Mouse (Mus musculus): ENCODE measurements around the gene Npy. TPM values are rescaled to one million over a fixed set of nuclear protein-coding genes. Genes with fewer than 3 reads are reported as not detected.

Npy gene
- polyA plus RNA-seq, 1 experiment from 2014 or later, result 1.2 TPM

DNA sequence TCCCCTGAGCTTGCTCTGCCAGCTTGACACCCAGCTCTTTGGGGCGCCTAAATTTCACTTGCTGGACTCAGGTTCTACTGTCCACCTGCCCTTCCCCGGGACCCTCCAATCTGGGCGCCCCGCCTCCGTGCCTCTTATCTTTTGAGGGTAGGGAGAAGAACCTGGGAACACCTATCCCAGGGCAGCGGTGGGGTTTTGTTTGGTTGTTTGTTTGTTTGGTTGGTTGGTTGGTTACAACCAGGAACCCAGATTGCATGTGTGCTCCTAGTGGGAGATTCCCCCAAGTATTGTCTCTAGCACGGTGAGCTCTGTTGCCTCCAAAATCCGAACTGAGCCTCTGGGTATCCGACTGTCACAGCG, 341 bp downstream of the Npy start:
- Histone ChIP-seq H3K27me3 (replicated peaks; ENCODE audit: low read depth, poor library complexity, severe bottlenecking) (peaks cover 92% of the 10 kb centered on the region), H3K36me3 (replicated peaks) (no peaks in the 10 kb centered on the region), H3K4me1 (peaks cover 12% of the 10 kb centered on the region), H3K9me3 (no peaks in the 10 kb centered on the region), H3K27ac (replicated peaks) (no peak overlapping the region), H3K4me3 (peak overlapping the region; percentile 54)
- 1% methylated on average over 10 of the region's 10 CpGs for WGBS
- no peak for DNase-seq (ENCODE audit: low spot score)

DNA sequence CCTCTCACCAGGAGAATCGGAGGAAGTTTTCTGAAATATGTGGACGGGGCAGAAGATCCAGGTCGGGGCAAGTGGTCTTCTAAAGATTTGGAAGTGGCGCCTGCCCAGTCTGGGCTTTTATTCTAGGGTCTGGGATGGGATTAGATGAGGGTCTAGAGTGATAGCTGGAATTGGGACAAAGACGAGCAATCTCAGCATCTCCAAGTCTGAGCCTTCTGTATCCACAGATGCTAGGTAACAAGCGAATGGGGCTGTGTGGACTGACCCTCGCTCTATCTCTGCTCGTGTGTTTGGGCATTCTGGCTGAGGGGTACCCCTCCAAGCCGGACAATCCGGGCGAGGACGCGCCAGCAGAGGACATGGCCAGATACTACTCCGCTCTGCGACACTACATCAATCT, 861 bp downstream of the Npy start:
- DNase-seq (ENCODE audit: low spot score), result peak; percentile 31

DNA sequence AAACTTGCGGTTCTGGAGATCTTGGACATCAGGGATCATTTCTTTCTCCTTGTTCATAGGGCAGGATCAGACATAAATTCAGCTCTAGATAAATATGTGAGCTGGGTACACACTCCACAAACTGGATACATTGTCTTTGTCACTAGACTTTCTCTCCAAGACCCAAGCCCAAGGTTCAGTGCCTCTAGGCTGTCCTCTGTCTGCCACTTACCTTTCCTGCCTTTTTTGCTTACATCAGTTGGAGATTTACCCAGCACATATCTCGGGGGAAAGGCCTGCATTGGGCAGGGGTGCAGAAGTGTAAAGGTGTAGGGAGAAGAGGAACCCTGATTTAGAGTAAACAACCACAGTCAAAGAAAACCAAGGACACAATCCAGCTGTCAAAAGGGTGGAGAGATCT, 1.3 kb downstream of the Npy start:
- DNase-seq (ENCODE audit: low spot score), result no peak
- Histone ChIP-seq H3K27me3 (replicated peaks; ENCODE audit: low read depth, poor library complexity, severe bottlenecking) (peaks cover 87% of the 10 kb centered on the region), H3K36me3 (replicated peaks) (no peaks in the 10 kb centered on the region), H3K4me1 (peaks cover 12% of the 10 kb centered on the region), H3K27ac (replicated peaks) (no peak overlapping the region), H3K4me3 (no peak overlapping the region), H3K9me3 (no peaks in the 10 kb centered on the region)
- 21% methylated on average over 2 of the region's 2 CpGs for WGBS

More for the DNA sequence above, 861 bp downstream of the Npy start:
- no peaks in the 10 kb centered on the region for H3K36me3 ChIP-seq (replicated peaks)
- H3K9me3 ChIP-seq, result no peaks in the 10 kb centered on the region
- WGBS, result 6% methylated on average over 15 of the region's 15 CpGs
- H3K27me3 ChIP-seq (replicated peaks; ENCODE audit: low read depth, poor library complexity, severe bottlenecking), result peaks cover 92% of the 10 kb centered on the region
- no peak overlapping the region for H3K4me3 ChIP-seq
- H3K27ac ChIP-seq (replicated peaks), result no peak overlapping the region
- H3K4me1 ChIP-seq, result peaks cover 12% of the 10 kb centered on the region

DNA sequence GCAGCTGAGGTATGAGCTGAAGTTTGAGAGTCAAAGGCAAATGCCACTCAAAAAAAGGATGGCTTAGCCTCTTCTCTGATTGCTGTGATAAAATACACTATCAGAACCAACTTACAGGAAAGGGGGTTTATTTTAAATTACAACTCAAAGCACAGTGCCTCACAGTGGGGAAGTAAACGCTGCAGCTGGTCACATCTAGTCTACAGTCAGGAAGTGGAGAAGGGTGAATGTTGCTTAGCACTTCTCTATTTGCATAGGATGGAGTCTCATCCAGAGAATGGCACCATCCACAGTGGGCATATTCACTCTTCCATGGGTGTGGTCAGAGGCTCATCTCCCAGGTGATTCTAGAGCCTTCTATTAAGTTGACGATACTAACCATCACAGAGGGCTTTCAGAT, 9.1 kb downstream of the Npy start:
- DNase-seq (ENCODE audit: low spot score), result no peak
- no peak overlapping the region for H3K4me3 ChIP-seq
- 86% methylated on average over 2 of the region's 2 CpGs for WGBS
- H3K27me3 ChIP-seq (replicated peaks; ENCODE audit: low read depth, poor library complexity, severe bottlenecking), result peaks cover 10% of the 10 kb centered on the region
- no peaks in the 10 kb centered on the region for H3K4me1 ChIP-seq
- no peaks in the 10 kb centered on the region for H3K9me3 ChIP-seq
- H3K36me3 ChIP-seq (replicated peaks), result no peaks in the 10 kb centered on the region
- H3K27ac ChIP-seq (replicated peaks), result no peak overlapping the region

DNA sequence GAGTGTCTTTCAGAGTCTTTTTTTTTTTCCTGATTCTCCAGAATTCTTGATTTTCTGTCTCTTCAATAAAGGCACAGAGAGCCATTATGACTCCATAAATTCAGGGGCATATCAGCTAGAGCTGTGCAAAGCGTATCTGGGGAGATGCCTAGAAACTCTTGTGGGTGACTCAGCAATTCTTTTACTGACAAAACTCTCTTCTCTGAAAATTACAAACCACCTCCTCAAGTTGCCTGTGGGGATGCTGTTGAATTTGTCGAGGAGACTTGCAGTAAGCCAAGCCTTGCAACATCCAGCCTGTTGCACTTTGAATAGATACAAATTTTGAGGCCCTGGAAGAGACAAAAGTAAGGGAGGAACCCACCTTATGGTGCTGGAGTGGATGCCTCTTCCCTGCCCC, 34.3 kb downstream of the Npy start:
- Histone ChIP-seq H3K36me3 (replicated peaks) (no peaks in the 10 kb centered on the region), H3K27me3 (replicated peaks; ENCODE audit: low read depth, poor library complexity, severe bottlenecking) (no peaks in the 10 kb centered on the region), H3K9me3 (no peaks in the 10 kb centered on the region), H3K27ac (replicated peaks) (no peak overlapping the region), H3K4me3 (no peak overlapping the region), H3K4me1 (no peaks in the 10 kb centered on the region)
- 69% methylated on average over 2 of the region's 2 CpGs for WGBS
- no peak for DNase-seq (ENCODE audit: low spot score)

DNA sequence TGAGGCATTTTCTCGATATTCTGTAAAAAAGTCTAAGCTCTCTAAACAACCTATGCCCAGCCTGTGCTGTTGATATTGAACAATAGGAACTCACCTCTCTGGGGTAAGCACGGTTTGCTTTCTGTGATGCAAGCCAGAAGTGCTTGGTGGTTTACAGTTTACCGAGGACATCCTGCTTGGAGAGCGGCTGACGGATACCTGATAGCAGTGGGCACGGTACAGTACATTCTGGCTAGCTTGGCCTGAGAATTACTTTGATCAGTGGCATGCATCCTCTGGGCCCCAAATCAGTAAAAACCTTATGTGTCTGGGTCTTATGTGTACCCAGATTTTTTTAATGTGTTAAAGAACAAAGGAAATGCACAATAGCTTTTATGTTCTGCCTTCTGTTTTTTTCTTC, 45.1 kb downstream of the Npy start:
- no peak for DNase-seq (ENCODE audit: low spot score)
- Histone ChIP-seq H3K27me3 (replicated peaks; ENCODE audit: low read depth, poor library complexity, severe bottlenecking) (no peaks in the 10 kb centered on the region), H3K4me1 (no peaks in the 10 kb centered on the region), H3K9me3 (no peaks in the 10 kb centered on the region), H3K4me3 (no peak overlapping the region), H3K36me3 (replicated peaks) (no peaks in the 10 kb centered on the region), H3K27ac (replicated peaks) (no peak overlapping the region)
- WGBS, result 80% methylated on average over 6 of the region's 6 CpGs

DNA sequence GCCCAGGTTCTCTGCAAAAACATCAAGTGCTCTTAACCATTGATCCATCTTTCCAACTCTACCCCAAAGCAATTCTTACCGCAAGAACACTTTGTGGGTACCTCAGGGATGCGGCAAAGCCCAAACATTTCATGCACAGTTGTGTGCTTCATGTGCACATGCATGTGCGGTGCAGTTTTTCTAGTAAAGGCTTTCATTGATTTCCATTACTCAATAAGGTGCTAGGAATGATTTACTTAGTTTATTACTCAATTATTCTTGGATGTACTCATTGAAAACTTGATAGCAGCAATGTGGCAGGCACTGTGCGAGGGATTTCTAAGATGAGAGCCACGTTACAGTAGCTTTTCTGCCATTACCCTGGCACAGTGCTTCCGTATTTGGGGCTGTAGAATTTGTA, 48.6 kb downstream of the Npy start:
- no peaks in the 10 kb centered on the region for H3K36me3 ChIP-seq (replicated peaks)
- 94% methylated on average over 6 of the region's 6 CpGs for WGBS

DNA sequence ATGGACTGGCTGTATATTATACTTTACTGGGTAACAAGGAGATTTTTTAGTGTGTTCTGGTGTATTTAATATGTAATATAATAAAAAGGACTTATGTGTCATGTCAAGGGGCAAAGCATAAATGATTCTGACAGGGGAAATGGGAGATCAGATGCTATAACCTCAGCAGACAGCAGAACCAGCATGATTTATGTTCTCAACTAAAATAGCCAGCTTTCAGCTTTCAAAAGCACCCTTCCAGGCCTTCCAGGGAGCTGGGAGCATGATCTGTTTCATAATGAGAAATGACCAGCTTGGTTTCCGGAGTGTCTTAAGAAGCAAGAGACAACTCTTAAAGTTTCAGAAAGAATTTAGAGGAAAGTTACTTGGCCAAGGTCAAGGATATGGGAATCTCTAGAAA, 51.0 kb downstream of the Npy start:
- DNase-seq (ENCODE audit: low spot score), result no peak
- no peaks in the 10 kb centered on the region for H3K9me3 ChIP-seq
- H3K36me3 ChIP-seq (replicated peaks), result no peaks in the 10 kb centered on the region
- no peaks in the 10 kb centered on the region for H3K4me1 ChIP-seq
- 87% methylated on average over 1 of the region's 1 CpGs for WGBS
- no peaks in the 10 kb centered on the region for H3K27me3 ChIP-seq (replicated peaks; ENCODE audit: low read depth, poor library complexity, severe bottlenecking)
- no peak overlapping the region for H3K27ac ChIP-seq (replicated peaks)
- H3K4me3 ChIP-seq, result no peak overlapping the region

More for the DNA sequence above, 48.6 kb downstream of the Npy start:
- Histone ChIP-seq H3K9me3 (no peaks in the 10 kb centered on the region), H3K27ac (replicated peaks) (no peak overlapping the region), H3K27me3 (replicated peaks; ENCODE audit: low read depth, poor library complexity, severe bottlenecking) (no peaks in the 10 kb centered on the region), H3K4me1 (no peaks in the 10 kb centered on the region), H3K4me3 (no peak overlapping the region)
- no peak for DNase-seq (ENCODE audit: low spot score)

DNA sequence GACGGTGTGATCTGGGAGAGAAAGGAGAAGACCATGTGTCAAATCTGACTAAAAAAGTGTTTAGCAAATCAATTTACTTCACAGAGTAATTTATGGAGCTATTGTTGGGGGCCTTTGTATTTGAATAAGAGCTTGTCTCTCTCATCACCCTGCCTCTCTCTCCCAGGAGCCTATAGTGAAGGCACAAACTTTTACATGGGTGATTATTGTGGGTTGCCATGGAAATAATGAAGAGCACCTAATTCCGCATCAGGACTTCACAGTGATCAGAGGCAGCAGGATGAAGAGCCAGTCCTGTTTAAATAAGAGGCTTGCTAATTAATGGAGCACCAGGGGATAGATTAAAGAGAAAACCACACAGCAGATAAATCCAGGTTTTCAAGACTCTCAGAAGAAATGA, 52.6 kb downstream of the Npy start:
- no peaks in the 10 kb centered on the region for H3K9me3 ChIP-seq
- H3K27me3 ChIP-seq (replicated peaks; ENCODE audit: low read depth, poor library complexity, severe bottlenecking), result no peaks in the 10 kb centered on the region
- no peak overlapping the region for H3K4me3 ChIP-seq
- 60% methylated on average over 2 of the region's 2 CpGs for WGBS
- no peaks in the 10 kb centered on the region for H3K4me1 ChIP-seq
- H3K27ac ChIP-seq (replicated peaks), result no peak overlapping the region
- DNase-seq (ENCODE audit: low spot score), result no peak
- H3K36me3 ChIP-seq (replicated peaks), result no peaks in the 10 kb centered on the region

DNA sequence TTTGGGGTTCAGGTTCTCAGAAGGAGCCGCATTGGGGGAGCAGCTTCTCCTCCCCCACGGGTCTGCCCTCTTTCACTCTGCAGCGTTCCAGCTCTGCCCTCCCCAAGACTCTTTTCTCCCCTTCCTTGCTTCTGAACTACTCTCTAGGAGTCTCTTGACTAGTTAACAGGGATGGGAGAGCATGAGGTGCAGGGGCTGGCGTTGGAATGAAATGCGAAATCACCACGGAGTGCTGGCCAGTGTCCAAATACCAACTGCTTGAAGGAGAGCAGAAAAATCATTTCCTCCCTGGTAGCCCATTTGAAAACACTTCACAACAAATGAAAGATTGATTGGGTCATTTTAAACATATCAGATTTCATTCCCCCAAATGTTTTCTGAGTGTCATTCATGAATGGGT, 53.3 kb downstream of the Npy start:
- no peaks in the 10 kb centered on the region for H3K27me3 ChIP-seq (replicated peaks; ENCODE audit: low read depth, poor library complexity, severe bottlenecking)
- no peak for DNase-seq (ENCODE audit: low spot score)
- WGBS, result 89% methylated on average over 6 of the region's 6 CpGs

More for the DNA sequence above, 53.3 kb downstream of the Npy start:
- no peaks in the 10 kb centered on the region for H3K4me1 ChIP-seq
- H3K4me3 ChIP-seq, result no peak overlapping the region
- no peaks in the 10 kb centered on the region for H3K36me3 ChIP-seq (replicated peaks)
- H3K27ac ChIP-seq (replicated peaks), result no peak overlapping the region
- no peaks in the 10 kb centered on the region for H3K9me3 ChIP-seq

Measured in embryonic facial prominence, embryonic 10.5 days (tissue).